ENCODE assay signal across 10 mouse cellular contexts in the genomic region with DNA sequence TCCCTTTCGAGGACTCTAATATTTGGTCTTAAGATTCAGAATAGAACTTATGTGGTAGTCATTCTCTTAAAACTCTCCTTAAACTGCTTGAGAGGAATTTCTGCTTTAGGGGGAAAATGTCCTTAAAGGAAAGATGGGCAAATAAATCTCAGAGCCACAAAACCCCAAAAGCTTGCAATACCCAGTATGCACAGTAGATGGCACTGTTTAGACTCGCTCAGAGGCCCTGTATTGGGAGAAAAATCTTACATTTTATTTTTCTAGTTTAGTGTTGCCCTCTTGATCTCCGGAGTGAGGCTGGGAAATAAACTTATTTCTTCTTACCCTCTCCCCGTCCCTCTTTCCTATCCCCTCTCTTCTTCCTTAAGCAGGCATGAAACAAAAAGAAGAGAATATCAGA. TPM values are rescaled to one million over a fixed set of nuclear protein-coding genes. Genes with fewer than 3 reads are reported as not detected.
A peak's percentile ranks its signal among the peaks of the same experiment; 100 is the strongest.
DNase-seq lines count a peak whose midpoint lies in the region; ATAC-seq and TF ChIP-seq lines count a peak whose summit lies in the region.
"Had no signal": no experiment of that assay in that cellular context is flagged by ENCODE, and none has a peak within 500 bp of the region (broad histone marks: within the 10 kb centered on the region; RNA-seq: fewer than 3 reads in every experiment).

No protein-coding gene starts in this region.

- no peak overlapping the region for H3K4me3 ChIP-seq in kidney, embryonic 15.5 days (replicated peaks)
- no peak overlapping the region for H3K4me3 ChIP-seq in ES-Bruce4 (ENCODE audit: low read depth, low read length)
- H3K4me3 ChIP-seq in lung, adult 2 months (replicated peaks; ENCODE audit: extremely low read depth, low read depth, low read length) = no peak overlapping the region

- peaks cover 66% of the 10 kb centered on the region for H3K27me3 ChIP-seq in kidney, embryonic 15.5 days
- peaks cover 3% of the 10 kb centered on the region; the same call in 1 of the 2 replicates for H3K27me3 ChIP-seq in ES-Bruce4 (ENCODE audit: control insufficient read depth, insufficient read depth, low read length, poor library complexity, severe bottlenecking)

- H3K36me3 ChIP-seq in kidney, embryonic 15.5 days = no peaks in the 10 kb centered on the region
- no peaks in the 10 kb centered on the region for H3K36me3 ChIP-seq in ES-Bruce4 (ENCODE audit: control insufficient read depth, insufficient read depth, low read length, poor library complexity, severe bottlenecking)

- TF ChIP-seq POLR2A in ES-Bruce4 (IDR thresholded peaks at IDR 0.05; ENCODE audit: insufficient read depth, low read length) = no peak
- TF ChIP-seq POLR2A in lung, adult 2 months (IDR thresholded peaks at IDR 0.05; ENCODE audit: borderline replicate concordance, extremely low read depth, low read depth, low read length) = no peak

- TF ChIP-seq EP300 in ES-Bruce4 (IDR thresholded peaks at IDR 0.05; ENCODE audit: insufficient read depth, low read depth, low read length) = no peak

- ATAC-seq in CD4-positive, CD25-positive, alpha-beta regulatory T cell, adult 4 months = no peak
- no peak for ATAC-seq in kidney, embryonic 15.5 days (replicated peaks; ENCODE audit: low FRiP score)

- H3K27ac ChIP-seq in kidney, embryonic 15.5 days = no peak overlapping the region
- H3K27ac ChIP-seq in ES-Bruce4 (ENCODE audit: insufficient read depth, low read length) = no peak overlapping the region

- peak; percentile 22 for TF ChIP-seq CTCF in ES-Bruce4 (IDR thresholded peaks at IDR 0.05; ENCODE audit: low read depth, low read length)
- peak; percentile 39 for TF ChIP-seq CTCF in lung, adult 2 months (IDR thresholded peaks at IDR 0.05; ENCODE audit: insufficient read depth, low read length)

- 7% methylated on average over 4 of the region's 4 CpGs for WGBS in kidney, embryonic 15.5 days
- 9% methylated on average over 4 of the region's 4 CpGs for whole genome bisulfite sequencing in lung, adult 2 months

- peaks cover 18% of the 10 kb centered on the region for H3K4me1 ChIP-seq in kidney, embryonic 15.5 days
- H3K4me1 ChIP-seq in ES-Bruce4 (ENCODE audit: control insufficient read depth, insufficient read depth, low read length) = no peaks in the 10 kb centered on the region
- no peaks in the 10 kb centered on the region for H3K4me1 ChIP-seq in lung, adult 2 months (ENCODE audit: control insufficient read depth, insufficient read depth, low read length)

- DNase-seq in CD4-positive, CD25-positive, alpha-beta regulatory T cell, adult 2 months (ENCODE audit: low read depth, low spot score) = peak; percentile 69
- DNase-seq in kidney, postnatal 10 days = peak; percentile 62
- DNase-seq in embryo, embryonic 11 days = peak; percentile 68
- DNase-seq in lung, adult 2 months = no peak
- peak; percentile 52 for DNase-seq in thymus, postnatal 4 days

- no peak overlapping the region for H3K9ac ChIP-seq in kidney, embryonic 15.5 days
- no peak overlapping the region for H3K9ac ChIP-seq in ES-Bruce4 (ENCODE audit: low read depth, poor library complexity, severe bottlenecking)

- H3K4me2 ChIP-seq in kidney, embryonic 15.5 days = no peak overlapping the region

- no peaks in the 10 kb centered on the region for H3K9me3 ChIP-seq in kidney, embryonic 15.5 days (replicated peaks)
- H3K9me3 ChIP-seq in ES-Bruce4 (replicated peaks; ENCODE audit: control insufficient read depth, insufficient read depth, low read length, poor library complexity, severe bottlenecking) = no peaks in the 10 kb centered on the region

RNA-seq across cellular contexts. Expression of gene Gjb2, which starts 4.7 kb away (rescaled TPM):
- 1 to 10 TPM; 5.2 to 6.0 TPM for polyA plus RNA-seq in CD4-positive, CD25-positive, alpha-beta regulatory T cell, adult 4 months (2017; shearing (Covaris generic))
- 4.5 and 5.1 TPM in 2 replicates for polyA plus RNA-seq in kidney, embryonic 15.5 days (2015; fragmentation: Nextera tagmentation; extraction: Ambion mirVana)
- polyA plus RNA-seq in ES-Bruce4 (2011; ENCODE audit: insufficient read depth, insufficient read length, low read depth, missing spikeins) = 4.5 and 5.4 TPM in 2 replicates
- 1.7 and 18.7 TPM in 2 replicates for polyA plus RNA-seq in lung, adult 2 months (2012; rRNA removed)

RNA-seq across cellular contexts. Expression of gene Gm4491, which starts 6.5 kb away (rescaled TPM):
- polyA plus RNA-seq in CD4-positive, CD25-positive, alpha-beta regulatory T cell, adult 4 months (2017; shearing (Covaris generic)) = under 1 TPM in 1 of 2 experiments, not detected in 1; 0.28 TPM
- polyA plus RNA-seq in kidney, embryonic 15.5 days (2015; fragmentation: Nextera tagmentation; extraction: Ambion mirVana) = not detected in 2 replicates
- polyA plus RNA-seq in ES-Bruce4 (2011; ENCODE audit: insufficient read depth, insufficient read length, low read depth, missing spikeins) = not detected in 2 replicates
- not detected in 2 replicates for polyA plus RNA-seq in lung, adult 2 months (2012; rRNA removed)
- polyA plus RNA-seq: gonadal fat pad, adult 2 months; lung, embryonic 16.5 days had no signal

RNA-seq across cellular contexts. Expression of gene Gjb6, which starts 24.2 kb away (rescaled TPM):
- under 1 TPM in 1 of 2 experiments, not detected in 1; 0.26 TPM for polyA plus RNA-seq in CD4-positive, CD25-positive, alpha-beta regulatory T cell, adult 4 months (2017; shearing (Covaris generic))
- 0.44 and 0.52 TPM in 2 replicates for polyA plus RNA-seq in kidney, embryonic 15.5 days (2015; fragmentation: Nextera tagmentation; extraction: Ambion mirVana)
- not detected in 2 replicates for polyA plus RNA-seq in ES-Bruce4 (2011; ENCODE audit: insufficient read depth, insufficient read length, low read depth, missing spikeins)
- polyA plus RNA-seq in lung, adult 2 months (2012; rRNA removed) = 5.2 and 15.0 TPM in 2 replicates

RNA-seq across cellular contexts. Expression of gene Gja3, which starts 51.3 kb away (rescaled TPM):
- polyA plus RNA-seq in CD4-positive, CD25-positive, alpha-beta regulatory T cell, adult 4 months (2017; shearing (Covaris generic)) = not detected
- 13.1 and 15.1 TPM in 2 replicates for polyA plus RNA-seq in kidney, embryonic 15.5 days (2015; fragmentation: Nextera tagmentation; extraction: Ambion mirVana)
- polyA plus RNA-seq in ES-Bruce4 (2011; ENCODE audit: insufficient read depth, insufficient read length, low read depth, missing spikeins) = 0.21 and 0.24 TPM in 2 replicates
- polyA plus RNA-seq in lung, adult 2 months (2012; rRNA removed) = 0.24 and 0.97 TPM in 2 replicates
